Mouse (Mus musculus): ENCODE data around the gene Cox7a2. TPM values are rescaled to one million over a fixed set of nuclear protein-coding genes. Genes with fewer than 3 reads are reported as not detected.

Gene Cox7a2
- polyA plus RNA-seq (2015; fragmentation: Nextera tagmentation; extraction: Ambion mirVana) = 640 and 679 TPM in 2 replicates

DNA sequence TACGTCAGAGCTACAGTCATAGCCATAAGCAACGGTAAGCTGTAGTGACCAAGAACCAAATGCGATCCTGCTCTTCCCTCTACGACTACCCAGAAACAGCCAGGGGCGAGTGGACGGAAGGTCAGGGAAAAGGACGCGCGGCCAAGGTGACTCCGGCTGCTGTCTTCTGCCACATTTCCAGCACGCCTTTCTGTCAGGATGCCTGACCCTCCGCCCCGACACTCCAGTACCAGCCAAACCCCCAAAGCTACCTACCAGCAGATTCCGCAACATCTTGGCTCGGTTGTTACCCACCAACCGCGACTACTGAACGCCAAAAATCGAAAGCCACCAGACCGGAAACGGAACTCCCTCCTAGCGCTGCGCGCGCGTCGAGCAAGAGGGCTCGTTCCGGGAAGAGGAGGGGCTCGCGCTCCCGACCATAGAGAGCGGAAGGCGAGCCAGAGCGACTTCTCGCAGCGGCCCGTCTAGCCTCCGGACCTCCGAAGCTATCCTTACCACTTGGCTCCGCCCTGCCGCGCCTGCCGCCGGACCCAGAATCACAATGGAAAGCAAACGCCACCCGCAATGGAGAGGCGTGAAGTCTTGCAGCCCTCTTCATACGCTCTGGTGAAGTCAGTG is at the start of gene Cox7a2:
Gene Cox7a2, minus strand, starts transcription at position 494 of the 621 bp plus-strand sequence.
- Histone ChIP-seq H3K4me3 (peak within 1 kb of the TSS; percentile 87), H3K9me3 (no peaks in the 10 kb centered on the region), H3K9ac (peak within 1 kb of the TSS; percentile 94), H3K36me3 (peaks cover 15% of the 10 kb centered on the region), H3K4me1 (peaks cover 16% of the 10 kb centered on the region), H3K27me3 (no peaks in the 10 kb centered on the region), H3K4me2 (peak within 1 kb of the TSS; percentile 69), H3K27ac (peak within 1 kb of the TSS; percentile 91)
- WGBS = under 1% methylated on average over 49 of the region's 49 CpGs
- ATAC-seq (ENCODE audit: insufficient number of reproducible peaks, insufficient read depth, low FRiP score, low TSS enrichment, low read depth) = peak; percentile 99

DNA sequence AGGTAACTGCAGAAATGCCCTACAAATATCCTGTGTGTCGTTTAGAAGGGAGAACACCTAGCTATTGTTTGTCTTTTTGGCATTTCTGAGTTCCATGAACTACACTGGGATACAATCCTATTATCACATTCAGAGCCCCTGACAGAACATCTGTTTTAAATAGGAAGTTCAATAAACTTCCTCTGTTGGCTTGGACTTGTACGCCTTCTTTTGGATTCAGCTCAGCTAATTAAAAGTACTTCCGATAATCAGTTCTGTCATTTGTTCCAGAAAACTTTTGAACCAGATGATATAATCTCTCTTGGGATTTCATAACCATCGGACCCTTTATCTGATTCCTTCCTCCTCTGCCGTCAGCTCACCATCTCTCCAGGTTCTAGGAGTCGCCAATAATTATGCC is 49.7 kb upstream of the Cox7a2 start:
- Histone ChIP-seq H3K27me3 (no peaks in the 10 kb centered on the region), H3K4me3 (no peak overlapping the region), H3K9ac (no peak overlapping the region), H3K36me3 (no peaks in the 10 kb centered on the region), H3K9me3 (no peaks in the 10 kb centered on the region), H3K4me1 (no peaks in the 10 kb centered on the region), H3K4me2 (no peak overlapping the region), H3K27ac (no peak overlapping the region)
- no peak for ATAC-seq (ENCODE audit: insufficient number of reproducible peaks, insufficient read depth, low FRiP score, low TSS enrichment, low read depth)
- whole genome bisulfite sequencing = 29% methylated on average over 6 of the region's 6 CpGs

DNA sequence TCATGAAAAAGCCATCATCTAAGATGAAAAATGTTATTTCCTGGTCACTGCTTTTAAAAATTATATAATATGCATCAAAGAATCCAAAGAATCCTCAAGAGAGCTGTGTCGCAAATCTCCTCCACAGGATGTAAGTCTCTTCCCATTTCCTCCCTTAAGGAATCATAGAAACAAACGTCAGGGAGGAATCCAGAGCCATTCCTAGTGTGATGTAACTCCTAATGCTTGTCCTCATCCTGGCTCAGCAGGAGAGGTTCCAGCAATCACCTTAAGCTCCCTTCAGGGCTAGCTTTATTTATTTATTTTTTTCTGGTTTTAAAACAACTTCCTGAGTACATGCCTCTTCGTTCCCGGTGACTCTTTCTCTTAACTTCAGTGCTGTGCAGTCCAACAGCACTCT is 47.5 kb upstream of the Cox7a2 start:
- Histone ChIP-seq H3K27ac (no peak overlapping the region), H3K36me3 (no peaks in the 10 kb centered on the region), H3K4me2 (no peak overlapping the region), H3K9me3 (no peaks in the 10 kb centered on the region), H3K4me1 (no peaks in the 10 kb centered on the region), H3K9ac (no peak overlapping the region), H3K27me3 (no peaks in the 10 kb centered on the region), H3K4me3 (no peak overlapping the region)
- ATAC-seq (ENCODE audit: insufficient number of reproducible peaks, insufficient read depth, low FRiP score, low TSS enrichment, low read depth) = no peak
- 49% methylated on average over 4 of the region's 4 CpGs for WGBS

DNA sequence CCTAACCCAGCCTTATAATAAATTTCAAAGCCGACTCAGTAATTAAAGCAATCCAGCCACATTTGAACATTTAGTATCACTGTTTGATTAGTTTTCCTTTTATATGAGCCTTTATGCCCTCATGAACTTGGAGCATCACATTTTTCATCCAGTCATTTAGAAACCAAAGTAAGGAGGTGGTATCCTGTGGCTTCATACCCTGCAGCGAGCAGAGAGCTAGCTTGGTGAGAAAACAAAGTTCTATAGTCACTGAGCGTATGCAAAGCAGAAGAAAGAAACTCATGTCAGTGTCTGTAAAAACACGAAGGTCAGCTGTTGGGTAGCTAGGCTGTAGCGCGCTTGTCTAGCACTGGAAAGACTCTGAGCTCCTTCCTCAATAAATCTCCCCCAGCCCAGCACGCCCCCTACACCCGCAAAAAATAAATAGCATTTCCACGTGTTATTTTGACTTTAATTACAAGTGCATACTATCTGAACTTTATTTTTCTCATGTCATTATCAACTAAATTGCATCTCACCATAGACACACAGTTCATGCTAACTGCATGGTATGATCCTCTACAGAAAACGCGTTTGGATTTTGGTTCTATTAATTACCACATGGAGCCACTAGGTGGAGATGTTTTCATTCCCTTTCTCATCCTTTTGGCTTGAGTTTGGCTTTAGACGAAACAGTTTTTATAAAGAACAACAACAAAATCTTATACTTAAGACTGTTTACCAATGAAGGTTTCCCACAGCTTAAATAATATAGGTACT is 46.8 kb upstream of the Cox7a2 start:
- Histone ChIP-seq H3K27me3 (no peaks in the 10 kb centered on the region), H3K9me3 (no peaks in the 10 kb centered on the region), H3K36me3 (no peaks in the 10 kb centered on the region), H3K9ac (no peak overlapping the region), H3K4me3 (no peak overlapping the region), H3K4me1 (no peaks in the 10 kb centered on the region), H3K4me2 (no peak overlapping the region), H3K27ac (no peak overlapping the region)
- ATAC-seq (ENCODE audit: insufficient number of reproducible peaks, insufficient read depth, low FRiP score, low TSS enrichment, low read depth) = no peak
- 43% methylated on average over 12 of the region's 12 CpGs for WGBS

DNA sequence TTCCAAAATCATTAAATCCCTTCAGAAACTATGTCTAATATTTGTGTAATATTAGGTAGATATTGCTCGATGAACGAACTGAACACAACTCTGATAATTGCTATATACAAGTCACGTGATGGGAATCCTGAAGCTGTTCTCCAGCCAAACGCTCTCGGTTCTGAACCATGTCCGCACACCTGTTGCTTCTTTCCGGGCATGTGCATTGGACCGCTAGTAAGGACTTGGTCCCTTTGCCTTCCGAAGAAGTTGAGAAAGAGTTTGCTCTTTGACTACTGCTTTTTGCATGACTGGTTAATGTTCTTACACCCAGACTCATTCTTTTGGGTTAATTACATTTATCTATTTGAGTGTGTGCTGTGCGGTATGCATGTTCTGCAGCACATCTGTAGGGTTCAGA is 45.7 kb upstream of the Cox7a2 start:
- no peak for ATAC-seq (ENCODE audit: insufficient number of reproducible peaks, insufficient read depth, low FRiP score, low TSS enrichment, low read depth)
- Histone ChIP-seq H3K4me2 (no peak overlapping the region), H3K27me3 (no peaks in the 10 kb centered on the region), H3K27ac (no peak overlapping the region), H3K36me3 (no peaks in the 10 kb centered on the region), H3K4me3 (no peak overlapping the region), H3K9me3 (no peaks in the 10 kb centered on the region), H3K4me1 (no peaks in the 10 kb centered on the region), H3K9ac (no peak overlapping the region)
- WGBS = 89% methylated on average over 10 of the region's 10 CpGs

DNA sequence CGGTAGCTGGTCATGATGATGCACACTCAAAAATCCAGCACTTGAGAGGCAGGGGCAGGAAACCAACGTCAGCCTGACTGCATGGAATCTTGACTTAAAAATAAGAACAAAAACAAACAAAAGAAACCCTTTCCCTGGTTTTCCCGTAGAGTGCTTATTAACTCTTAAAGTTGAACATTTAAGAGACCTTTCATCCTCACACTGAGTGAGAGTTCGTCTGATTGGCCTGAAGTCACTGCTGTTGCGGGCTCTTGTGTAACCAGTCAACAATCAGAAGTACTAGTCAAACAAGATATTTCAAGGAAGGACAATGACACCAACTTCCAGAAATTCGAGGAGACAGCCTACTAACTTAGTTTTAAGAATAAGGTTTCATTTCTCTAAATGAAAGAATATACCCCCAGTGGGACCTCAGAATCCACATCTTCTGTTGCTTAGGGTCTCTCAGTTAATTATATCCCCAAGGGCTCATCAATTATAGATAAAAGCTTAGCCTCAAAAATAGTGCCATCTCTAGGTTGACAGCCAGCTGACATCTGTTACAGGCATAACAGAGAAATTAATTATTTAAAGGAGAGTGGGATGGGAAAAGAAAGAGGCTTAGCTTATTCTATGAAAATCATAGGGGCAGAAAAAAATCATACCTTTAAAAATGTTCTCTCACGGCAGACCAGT is 36.9 kb upstream of the Cox7a2 start:
- H3K27ac ChIP-seq = no peak overlapping the region
- H3K36me3 ChIP-seq = no peaks in the 10 kb centered on the region
- no peak for ATAC-seq (ENCODE audit: insufficient number of reproducible peaks, insufficient read depth, low FRiP score, low TSS enrichment, low read depth)
- 54% methylated on average over 7 of the region's 7 CpGs for WGBS
- H3K9ac ChIP-seq = no peak overlapping the region
- H3K9me3 ChIP-seq = no peaks in the 10 kb centered on the region
- no peaks in the 10 kb centered on the region for H3K27me3 ChIP-seq
- H3K4me1 ChIP-seq = peaks cover 6% of the 10 kb centered on the region
- no peak overlapping the region for H3K4me3 ChIP-seq
- no peak overlapping the region for H3K4me2 ChIP-seq

DNA sequence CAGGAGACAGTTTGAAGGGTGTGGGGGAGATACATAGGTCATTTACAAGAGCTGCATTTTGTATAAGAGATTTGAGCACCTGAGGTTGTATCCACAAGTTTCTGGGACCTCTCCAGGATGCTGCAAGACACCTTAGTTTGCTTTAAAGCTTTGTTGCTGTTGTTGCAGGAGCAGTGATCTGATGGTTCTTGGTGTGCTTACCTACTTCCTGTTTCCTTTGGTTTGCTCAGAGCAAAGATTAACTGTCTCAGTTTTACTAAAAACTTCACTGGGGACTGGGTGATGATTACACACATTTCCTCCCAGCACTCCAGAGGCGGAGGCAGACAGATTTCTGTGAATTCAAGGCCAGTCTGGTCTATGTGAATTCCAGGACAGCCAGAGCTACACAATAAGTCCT is 35.4 kb upstream of the Cox7a2 start:
- H3K9me3 ChIP-seq = no peaks in the 10 kb centered on the region
- H3K4me3 ChIP-seq = no peak overlapping the region
- no peak overlapping the region for H3K4me2 ChIP-seq
- H3K9ac ChIP-seq = no peak overlapping the region
- no peak for ATAC-seq (ENCODE audit: insufficient number of reproducible peaks, insufficient read depth, low FRiP score, low TSS enrichment, low read depth)
- peaks cover 8% of the 10 kb centered on the region for H3K4me1 ChIP-seq
- H3K27ac ChIP-seq = no peak overlapping the region
- no peaks in the 10 kb centered on the region for H3K27me3 ChIP-seq
- H3K36me3 ChIP-seq = no peaks in the 10 kb centered on the region
- 84% methylated on average over 1 of the region's 1 CpGs for WGBS

DNA sequence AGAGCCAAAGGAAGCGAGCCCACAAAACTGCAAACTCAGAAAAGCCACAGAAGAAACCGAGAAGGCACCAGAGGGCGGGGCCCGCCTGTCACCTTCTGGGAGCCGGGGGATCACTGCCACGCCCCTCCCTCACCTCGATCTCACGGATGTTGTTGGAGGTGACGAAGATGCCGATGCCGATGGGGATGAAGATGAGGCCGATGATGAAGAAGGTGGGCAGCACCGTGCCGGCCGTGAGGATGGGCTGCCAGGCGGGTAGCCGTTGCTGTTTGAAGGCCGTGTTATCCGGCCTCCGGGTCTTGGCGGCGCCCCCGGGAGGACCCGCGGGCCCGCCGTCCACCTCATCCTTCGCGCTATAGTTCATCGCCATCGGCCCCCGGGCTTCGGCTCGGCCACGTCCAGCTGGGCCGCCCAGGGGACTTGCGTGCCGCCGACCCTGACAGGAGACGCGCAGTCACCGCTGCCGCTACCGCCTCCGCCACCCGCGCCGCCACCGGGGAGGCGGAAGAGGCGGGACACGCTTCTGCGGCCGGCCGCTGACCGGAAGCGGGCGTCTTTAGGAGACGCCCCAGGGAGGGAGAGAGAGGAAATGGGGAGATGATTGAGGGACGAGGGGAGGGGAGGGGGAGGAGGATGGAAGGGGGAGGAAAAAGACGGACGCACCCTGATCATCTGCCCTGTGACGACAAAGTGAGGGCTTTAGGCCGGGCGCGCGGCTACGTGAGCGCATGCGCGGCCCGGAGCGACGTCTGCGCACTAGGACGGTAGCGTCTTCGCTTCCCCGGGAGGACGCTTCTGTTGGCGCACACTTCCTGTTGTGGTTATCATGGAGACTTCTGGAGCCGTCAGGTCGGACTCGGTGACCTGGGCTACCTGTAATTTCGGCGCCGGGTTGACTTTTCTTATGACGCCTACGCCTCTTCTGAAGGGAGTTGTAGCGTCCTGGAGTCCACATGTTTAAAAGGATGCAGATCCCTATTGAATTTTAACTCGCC is 33.5 kb upstream of the Cox7a2 start, which contains the start of gene Tmem30a:
Gene Tmem30a, minus strand, starts transcription at position 667 of the 995 bp plus-strand sequence.
- no peaks in the 10 kb centered on the region for H3K36me3 ChIP-seq
- peaks cover 14% of the 10 kb centered on the region for H3K4me1 ChIP-seq
- H3K27me3 ChIP-seq = no peaks in the 10 kb centered on the region
- peak within 1 kb of the TSS; percentile 71 for H3K4me2 ChIP-seq
- H3K27ac ChIP-seq = peak within 1 kb of the TSS; percentile 95
- no peaks in the 10 kb centered on the region for H3K9me3 ChIP-seq
- WGBS = under 1% methylated on average over 91 of the region's 91 CpGs
- peak within 1 kb of the TSS; percentile 93 for H3K9ac ChIP-seq
- peak; percentile 94 for ATAC-seq (ENCODE audit: insufficient number of reproducible peaks, insufficient read depth, low FRiP score, low TSS enrichment, low read depth)
- peak within 1 kb of the TSS; percentile 94 for H3K4me3 ChIP-seq

DNA sequence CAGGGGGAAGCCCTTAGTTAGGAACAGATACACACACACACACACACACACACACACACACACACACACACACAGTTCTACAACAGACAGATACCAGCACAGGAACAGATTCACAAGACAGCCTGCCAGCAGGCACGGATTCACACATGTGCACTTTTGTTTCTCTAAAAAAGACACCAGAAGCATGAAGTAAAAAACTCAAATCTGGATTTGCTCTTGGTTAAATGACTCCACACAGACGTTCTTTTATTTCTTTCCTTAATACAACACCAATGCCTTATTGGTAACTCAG is 26.1 kb upstream of the Cox7a2 start:
- ATAC-seq (ENCODE audit: insufficient number of reproducible peaks, insufficient read depth, low FRiP score, low TSS enrichment, low read depth) = no peak
- H3K27ac ChIP-seq = no peak overlapping the region
- H3K27me3 ChIP-seq = no peaks in the 10 kb centered on the region
- 62% methylated on average over 2 of the region's 2 CpGs for WGBS
- no peak overlapping the region for H3K9ac ChIP-seq
- H3K9me3 ChIP-seq = no peaks in the 10 kb centered on the region
- H3K4me2 ChIP-seq = no peak overlapping the region
- no peak overlapping the region for H3K4me3 ChIP-seq
- no peaks in the 10 kb centered on the region for H3K36me3 ChIP-seq
- H3K4me1 ChIP-seq = peaks cover 12% of the 10 kb centered on the region; the same call in 1 of the 2 replicates

DNA sequence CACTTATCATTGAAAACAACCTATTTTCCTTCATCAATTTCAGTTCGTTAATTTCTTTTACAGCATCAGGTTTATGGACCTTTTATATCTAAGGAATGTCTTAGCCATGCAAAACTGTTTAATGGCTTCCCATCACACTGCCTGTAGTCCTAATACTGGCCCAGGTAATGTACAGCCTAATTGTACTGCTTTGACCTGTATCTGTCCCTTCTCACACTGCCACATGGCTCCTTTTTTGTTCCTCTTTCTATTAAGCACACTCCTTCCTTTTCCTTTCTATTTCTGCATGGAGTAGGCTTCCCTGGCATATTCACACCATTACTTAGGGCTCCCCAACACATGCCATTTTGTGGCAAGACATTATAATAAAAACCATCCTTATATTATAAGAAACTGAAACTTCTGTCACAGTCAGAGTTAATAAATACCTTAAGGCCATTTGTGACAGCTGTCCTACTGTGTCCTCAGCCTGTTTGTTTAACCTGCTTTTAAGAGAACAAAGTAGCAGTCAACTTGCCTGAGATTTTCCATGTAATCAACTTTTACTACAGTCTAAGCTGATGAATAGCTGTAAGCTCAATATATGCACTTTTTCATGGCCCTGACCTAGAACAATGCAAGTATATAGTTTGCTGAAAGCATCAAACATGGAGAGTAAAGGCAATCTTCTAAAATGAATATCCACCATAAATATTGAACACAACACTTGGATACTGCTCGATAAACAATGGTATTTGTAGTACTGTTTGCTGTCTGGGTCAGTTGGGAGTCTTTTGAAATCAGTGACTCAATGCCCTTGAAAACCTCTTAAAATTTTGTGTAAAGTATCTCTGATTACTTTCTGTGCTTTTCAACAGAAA is 25.5 kb upstream of the Cox7a2 start:
- no peaks in the 10 kb centered on the region for H3K36me3 ChIP-seq
- no peak for ATAC-seq (ENCODE audit: insufficient number of reproducible peaks, insufficient read depth, low FRiP score, low TSS enrichment, low read depth)
- no peak overlapping the region for H3K27ac ChIP-seq
- WGBS = 93% methylated on average over 2 of the region's 2 CpGs
- no peaks in the 10 kb centered on the region for H3K9me3 ChIP-seq
- no peak overlapping the region for H3K9ac ChIP-seq
- no peaks in the 10 kb centered on the region for H3K27me3 ChIP-seq
- no peak overlapping the region for H3K4me2 ChIP-seq
- no peak overlapping the region for H3K4me3 ChIP-seq
- H3K4me1 ChIP-seq = peaks cover 11% of the 10 kb centered on the region; the same call in 1 of the 2 replicates

Data from embryonic facial prominence, embryonic 13.5 days (tissue).